Mouse (Mus musculus) limb, embryonic 11.5 days (tissue): Measurements from ENCODE around the gene 4930544D05Rik. TPM values are rescaled to one million over a fixed set of nuclear protein-coding genes. Genes with fewer than 3 reads are reported as not detected.
"Not testable (repeated sequence)": the region's sequence is repeated elsewhere in the genome, so short reads cannot be mapped to it uniquely, and the experiment has no call there.

ENCODE experiments used
- ATAC-seq: fragments of 200-750 bp; cut with Nextera tagmentation; 2 replicates; pipeline ENCODE4 v1.8.0; 2017; ENCODE audit warnings: low read depth; ENCODE audit not compliant: insufficient number of reproducible peaks, low FRiP score, low TSS enrichment
- DNase-seq: peaks from one replicate; pipeline ENCODE4 v3.0.0-alpha.2; 2015; ENCODE audit warnings: low spot score
- H3K27ac ChIP-seq: fragments of 300-500 bp; sonication (generic); replicated peaks from 2 replicates; pipeline ENCODE4 v1.5.1; 2014; ENCODE audit warnings: low read depth, mild to moderate bottlenecking, low read length
- H3K27me3 ChIP-seq: fragments of 300-500 bp; sonication (generic); 2 replicates; pipeline ENCODE4 v1.6.1; 2014; ENCODE audit warnings: mild to moderate bottlenecking, low read length, mixed read lengths; ENCODE audit not compliant: control insufficient read depth, insufficient read depth
- H3K36me3 ChIP-seq: fragments of 300-500 bp; sonication (generic); 2 replicates; pipeline ENCODE4 v1.6.1; 2014; ENCODE audit warnings: mild to moderate bottlenecking, low read length, moderate library complexity, mixed read lengths; ENCODE audit not compliant: control insufficient read depth, insufficient read depth
- H3K4me1 ChIP-seq: fragments of 300-500 bp; sonication (generic); 2 replicates; pipeline ENCODE4 v1.6.1; 2014; ENCODE audit warnings: low read length, mixed read lengths; ENCODE audit not compliant: control insufficient read depth, insufficient read depth
- H3K4me2 ChIP-seq: fragments of 300-500 bp; sonication (generic); 2 replicates; pipeline ENCODE4 v1.6.1; 2014; ENCODE audit warnings: low read depth, mild to moderate bottlenecking, moderate library complexity; ENCODE audit not compliant: severe bottlenecking
- H3K4me3 ChIP-seq: fragments of 300-500 bp; sonication (generic); 2 replicates; pipeline ENCODE4 v1.5.1; 2014; ENCODE audit warnings: low read depth, low read length
- H3K9ac ChIP-seq: fragments of 300-500 bp; sonication (generic); 2 replicates; pipeline ENCODE4 v1.6.1; 2014; ENCODE audit warnings: mild to moderate bottlenecking, low read length
- H3K9me3 ChIP-seq: fragments of 300-500 bp; sonication (generic); 2 replicates; pipeline ENCODE4 v1.6.1; 2016; ENCODE audit warnings: low read length; ENCODE audit not compliant: control insufficient read depth
- WGBS: fragments of 180-500 bp; shearing (Covaris S2); extraction: QIAGEN DNeasy Blood & Tissue Kit; methylation state at CpG from one replicate; pipeline ENCODE4 v1.1.7; 2014; 5-methylcytosine and 5-hydroxymethylcytosine counted together
- polyA plus RNA-seq: library from polyadenylated mRNA; unstranded; fragments of >200 nt; fragmentation: Nextera tagmentation; extraction: Ambion mirVana; gene quantifications from 2 replicates; pipeline ENCODE4 v1.2.1, GENCODE M21; 2014

Gene 4930544D05Rik
- not detected in 2 replicates for polyA plus RNA-seq

DNA sequence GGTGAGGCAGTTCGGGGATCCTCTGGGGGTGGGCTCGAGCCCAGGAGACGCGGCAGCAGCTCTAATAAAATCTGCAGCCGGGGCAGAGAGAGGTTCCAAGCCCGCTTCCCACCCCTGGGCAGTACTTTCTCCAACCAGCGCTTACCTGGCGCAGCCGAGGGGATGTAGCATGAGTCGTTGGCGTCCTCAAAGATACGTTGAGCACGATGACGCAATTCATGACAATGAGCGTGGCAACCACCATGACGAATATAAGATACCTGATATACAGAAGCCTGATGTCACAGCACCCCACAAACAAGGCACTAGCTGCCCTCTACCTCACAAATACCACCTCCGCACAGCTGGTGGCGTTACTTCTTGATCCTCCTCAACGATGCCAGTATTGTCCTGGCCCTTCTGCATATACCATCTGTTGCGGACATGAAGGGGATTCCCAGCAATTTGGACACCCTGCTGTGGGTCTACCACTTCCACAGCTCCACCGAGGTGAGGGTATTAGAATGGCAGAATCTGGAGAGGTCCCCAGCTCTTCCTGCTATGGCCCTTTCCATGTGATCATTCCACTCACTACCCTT, at the start of gene 4930544D05Rik:
4930544D05Rik (plus strand) TSS at position 333 of the 578 bp plus-strand sequence.
- 13% methylated on average over 21 of the region's 21 CpGs for WGBS
- no peak for ATAC-seq
- Histone ChIP-seq H3K4me1 (peaks cover 9% of the 10 kb centered on the region), H3K27ac (no peak within 1 kb of the TSS), H3K9me3 (no peaks in the 10 kb centered on the region), H3K4me3 (peak within 1 kb of the TSS; percentile 25), H3K36me3 (peaks cover 6% of the 10 kb centered on the region), H3K27me3 (0 out of 2 replicates have a peak, but pooled peaks cover 7% of the 10 kb centered on the region), H3K4me2 (peak within 1 kb of the TSS; percentile 70), H3K9ac (peak within 1 kb of the TSS; percentile 40; the same call in 1 of the 2 replicates)
- no peak for DNase-seq

DNA sequence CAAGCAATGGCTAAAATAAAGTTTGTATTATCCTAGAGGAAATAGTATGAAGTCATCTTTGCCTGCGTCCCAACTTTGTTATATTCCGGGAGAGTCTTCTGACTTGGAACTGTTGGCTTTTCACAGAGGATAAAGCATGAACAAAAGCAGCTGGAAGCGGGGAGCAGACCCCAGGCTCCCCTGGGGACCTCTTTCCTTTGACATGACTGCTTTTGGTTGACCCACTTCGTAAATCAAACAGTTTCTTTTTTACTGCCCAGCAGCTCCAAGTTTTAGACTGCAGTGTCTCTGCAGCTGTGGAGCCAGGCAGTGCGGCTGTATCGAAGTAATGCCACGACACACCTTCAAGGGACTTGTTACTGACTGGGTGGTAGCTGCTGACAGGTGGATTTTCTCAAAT, 49.1 kb upstream of the 4930544D05Rik start:
- ATAC-seq, result no peak
- no peak overlapping the region for H3K4me3 ChIP-seq
- H3K4me1 ChIP-seq, result peaks cover 30% of the 10 kb centered on the region
- 57% methylated on average over 7 of the region's 7 CpGs for WGBS
- H3K27me3 ChIP-seq, result no peaks in the 10 kb centered on the region
- H3K36me3 ChIP-seq, result peaks cover 2% of the 10 kb centered on the region; the same call in 1 of the 2 replicates
- H3K4me2 ChIP-seq, result 0 out of 2 replicates have a peak overlapping the region, but pooled peaks have one; percentile 10
- peak overlapping the region; percentile 12; the same call in 1 of the 2 replicates for H3K9ac ChIP-seq
- no peak for DNase-seq
- no peak overlapping the region for H3K27ac ChIP-seq
- no peaks in the 10 kb centered on the region for H3K9me3 ChIP-seq

DNA sequence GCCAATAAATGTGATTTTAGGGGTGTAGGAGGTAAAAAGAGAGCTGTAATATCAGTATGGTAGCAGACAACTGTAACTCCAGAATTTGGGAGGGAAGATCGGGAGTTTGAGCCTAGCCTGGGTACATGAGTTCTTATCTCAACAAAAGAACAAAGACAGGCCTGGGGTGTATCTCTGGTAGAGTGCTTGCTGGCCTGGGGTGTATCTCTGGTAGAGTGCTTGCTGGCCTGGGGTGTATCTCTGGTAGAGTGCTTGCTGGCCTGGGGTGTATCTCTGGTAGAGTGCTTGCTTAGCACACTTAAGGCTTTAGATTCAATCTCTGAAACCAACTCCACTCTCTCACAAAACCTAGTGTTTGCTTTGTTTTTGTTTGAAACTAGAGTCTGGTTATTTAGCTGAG, 45.0 kb upstream of the 4930544D05Rik start:
- H3K4me2 ChIP-seq, H3K9ac ChIP-seq, H3K9me3 ChIP-seq, DNase-seq, H3K27me3 ChIP-seq, H3K36me3 ChIP-seq, ATAC-seq, H3K27ac ChIP-seq, H3K4me3 ChIP-seq: not testable (repeated sequence)
- peaks cover 14% of the 10 kb centered on the region; the same call in 1 of the 2 replicates for H3K4me1 ChIP-seq
- 97% methylated on average over 1 of the region's 1 CpGs for WGBS

DNA sequence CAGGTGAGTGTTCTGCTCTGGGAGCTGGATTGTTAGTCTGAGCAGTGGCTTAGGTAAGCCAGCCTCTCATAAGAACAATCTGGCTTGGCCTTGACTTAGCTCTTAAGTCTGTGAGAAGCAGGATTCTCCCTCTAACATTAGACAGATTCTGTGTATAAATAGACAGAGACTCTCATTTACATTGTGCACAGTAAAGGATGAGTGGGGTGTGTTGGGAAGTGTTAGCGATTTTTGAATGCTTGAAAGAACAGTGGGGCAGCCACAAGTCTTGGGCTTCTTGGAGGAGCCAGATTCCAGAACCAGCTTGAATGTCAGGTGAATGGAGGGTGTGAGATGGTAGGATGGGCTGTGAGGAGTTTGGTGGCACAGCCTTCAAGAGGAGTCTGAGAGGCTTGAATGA, 44.0 kb upstream of the 4930544D05Rik start:
- Histone ChIP-seq H3K9me3 (no peaks in the 10 kb centered on the region), H3K4me3 (no peak overlapping the region), H3K36me3 (peaks cover 2% of the 10 kb centered on the region; the same call in 1 of the 2 replicates), H3K27ac (no peak overlapping the region), H3K9ac (no peak overlapping the region), H3K27me3 (no peaks in the 10 kb centered on the region), H3K4me1 (peaks cover 5% of the 10 kb centered on the region; the same call in 1 of the 2 replicates), H3K4me2 (no peak overlapping the region)
- ATAC-seq (no peak), DNase-seq (no peak)
- WGBS, result 87% methylated on average over 1 of the region's 1 CpGs

DNA sequence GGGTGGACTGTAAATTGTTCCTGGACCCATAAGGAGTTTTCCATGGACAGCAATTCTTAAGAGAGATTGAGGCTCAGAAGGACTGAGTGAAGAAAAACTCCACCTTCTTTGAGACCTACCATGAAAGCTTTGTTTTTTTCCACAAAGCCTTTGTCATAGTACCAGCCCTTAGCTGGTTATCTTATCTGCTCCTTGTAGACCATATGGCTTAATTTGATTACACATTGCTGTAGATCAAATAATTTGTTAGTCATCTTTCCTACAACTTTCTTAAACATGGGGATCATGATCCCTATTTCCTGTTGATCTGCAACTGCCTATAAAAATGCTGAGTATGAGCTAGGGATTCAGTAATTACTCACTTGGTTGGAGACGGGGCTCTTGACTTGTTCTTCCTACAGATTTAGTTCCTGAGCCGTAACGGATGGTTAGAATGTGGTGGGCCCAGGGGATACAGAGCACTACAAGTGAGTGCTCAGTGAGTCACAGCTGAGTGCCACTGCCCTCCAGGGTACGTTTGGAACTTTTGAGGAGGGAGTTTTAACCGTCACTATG, 43.2 kb upstream of the 4930544D05Rik start:
- no peak overlapping the region for H3K27ac ChIP-seq
- H3K4me3 ChIP-seq, result no peak overlapping the region
- ATAC-seq (no peak), DNase-seq (no peak)
- WGBS, result 70% methylated on average over 5 of the region's 5 CpGs
- H3K36me3 ChIP-seq, result peaks cover 2% of the 10 kb centered on the region; the same call in 1 of the 2 replicates
- H3K9me3 ChIP-seq, result no peaks in the 10 kb centered on the region
- no peak overlapping the region for H3K4me2 ChIP-seq
- no peaks in the 10 kb centered on the region for H3K27me3 ChIP-seq
- H3K9ac ChIP-seq, result no peak overlapping the region
- 0 out of 2 replicates have a peak, but pooled peaks cover 2% of the 10 kb centered on the region for H3K4me1 ChIP-seq

DNA sequence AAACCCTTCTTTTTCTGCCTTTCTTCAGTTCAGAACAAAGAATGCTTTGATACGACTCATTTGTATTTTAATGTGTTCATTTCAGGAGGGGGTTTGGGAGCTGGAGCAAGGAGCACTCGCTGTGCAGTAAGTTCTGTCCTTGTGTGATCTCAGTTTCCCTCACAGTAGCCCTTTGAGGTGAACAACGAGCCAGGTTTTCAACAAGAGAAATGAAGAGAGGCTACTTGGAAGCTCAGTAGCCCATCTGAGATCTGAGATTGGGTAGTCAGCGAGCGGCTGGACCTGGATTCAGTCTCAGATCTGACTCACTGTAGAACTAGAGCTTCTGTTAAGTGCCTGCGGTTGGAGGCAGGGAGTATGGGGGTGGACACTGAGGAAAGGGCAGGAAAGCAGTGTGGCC, 41.8 kb upstream of the 4930544D05Rik start:
- Histone ChIP-seq H3K9ac (no peak overlapping the region), H3K4me2 (no peak overlapping the region)

DNA sequence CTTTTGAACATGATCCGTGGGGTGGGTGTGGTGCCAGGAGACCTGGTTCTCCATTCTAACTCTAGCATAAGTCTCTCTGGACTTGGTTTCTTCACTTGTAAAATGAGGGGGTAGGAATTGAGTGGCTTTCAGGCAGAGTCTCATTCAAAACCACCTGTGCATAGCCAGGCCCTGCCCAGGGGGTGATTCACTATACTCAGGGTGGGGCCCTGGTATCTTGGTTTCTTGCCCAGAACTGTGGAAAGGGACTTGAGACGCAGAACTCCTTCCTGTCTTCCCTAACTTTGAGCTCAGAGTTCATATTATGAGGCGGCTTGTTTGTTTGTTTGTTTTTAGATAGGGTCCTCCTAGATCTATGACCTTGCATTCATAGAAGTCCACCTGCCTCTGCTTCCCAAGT, 38.4 kb upstream of the 4930544D05Rik start:
- DNase-seq (no peak), ATAC-seq (no peak)
- H3K36me3 ChIP-seq, result no peaks in the 10 kb centered on the region
- H3K9me3 ChIP-seq, result no peaks in the 10 kb centered on the region
- no peak overlapping the region for H3K9ac ChIP-seq
- H3K4me2 ChIP-seq, result no peak overlapping the region
- no peak overlapping the region for H3K27ac ChIP-seq
- 0 out of 2 replicates have a peak, but pooled peaks cover 2% of the 10 kb centered on the region for H3K4me1 ChIP-seq
- WGBS, result 89% methylated on average over 3 of the region's 3 CpGs
- no peak overlapping the region for H3K4me3 ChIP-seq
- no peaks in the 10 kb centered on the region for H3K27me3 ChIP-seq

More for the DNA sequence above, 41.8 kb upstream of the 4930544D05Rik start:
- no peaks in the 10 kb centered on the region for H3K27me3 ChIP-seq
- DNase-seq, result no peak
- no peak overlapping the region for H3K27ac ChIP-seq
- ATAC-seq, result no peak
- WGBS, result 89% methylated on average over 6 of the region's 6 CpGs
- no peaks in the 10 kb centered on the region for H3K36me3 ChIP-seq
- H3K4me1 ChIP-seq, result 0 out of 2 replicates have a peak, but pooled peaks cover 2% of the 10 kb centered on the region
- no peaks in the 10 kb centered on the region for H3K9me3 ChIP-seq
- no peak overlapping the region for H3K4me3 ChIP-seq

DNA sequence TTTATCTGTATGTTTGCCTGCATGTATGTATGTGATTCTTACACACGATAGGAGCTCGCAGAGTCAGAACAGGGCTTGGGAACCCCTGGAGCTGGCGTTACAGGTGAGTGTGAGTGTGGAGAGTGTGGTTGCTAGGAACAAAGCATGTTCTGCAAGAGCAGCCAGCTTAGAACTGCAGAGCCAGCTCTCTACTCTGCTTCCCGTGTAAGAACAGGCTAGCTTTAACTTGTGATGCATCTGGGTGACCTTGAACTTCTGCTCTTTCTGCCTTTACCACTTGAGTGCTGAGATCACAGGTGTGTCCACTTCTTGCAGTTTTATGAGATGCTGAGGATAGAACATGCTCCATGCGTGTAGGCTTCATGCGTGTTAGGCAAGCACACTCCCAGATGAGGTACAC, 36.7 kb upstream of the 4930544D05Rik start:
- DNase-seq (no peak), ATAC-seq (no peak)
- Histone ChIP-seq H3K9ac (no peak overlapping the region), H3K4me3 (no peak overlapping the region), H3K4me2 (no peak overlapping the region), H3K4me1 (0 out of 2 replicates have a peak, but pooled peaks cover 2% of the 10 kb centered on the region), H3K9me3 (no peaks in the 10 kb centered on the region), H3K27ac (no peak overlapping the region), H3K36me3 (no peaks in the 10 kb centered on the region), H3K27me3 (no peaks in the 10 kb centered on the region)
- 91% methylated on average over 6 of the region's 6 CpGs for WGBS
